Mouse (Mus musculus): ENCODE results near the gene Tnr. TPM values are rescaled to one million over a fixed set of nuclear protein-coding genes. Genes with fewer than 3 reads are reported as not detected.

Gene Tnr
- polyA plus RNA-seq, 1 experiment from 2014 or later = 0.14 TPM

DNA sequence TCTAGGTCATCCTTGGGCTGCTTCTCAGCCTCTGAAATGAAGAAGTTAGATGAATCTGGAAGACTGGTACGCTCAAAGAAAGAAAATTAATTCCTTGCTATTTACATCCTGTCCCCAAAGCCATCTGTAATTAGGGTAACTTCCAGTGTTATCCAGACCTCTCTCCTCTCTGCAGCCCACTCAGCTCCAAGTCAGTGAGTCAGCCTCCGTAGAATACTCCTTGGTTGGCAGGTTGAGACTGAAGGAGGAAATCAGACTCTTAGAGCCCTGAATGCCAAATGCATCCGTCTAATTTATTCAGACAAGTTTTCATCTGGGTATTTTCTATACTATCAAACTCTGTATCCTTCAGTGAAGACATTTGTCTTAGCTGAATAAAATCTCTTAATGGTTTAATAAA lies 255.9 kb downstream of the Tnr start:
- 83% methylated on average over 3 of the region's 3 CpGs for WGBS
- no peak overlapping the region for H3K4me2 ChIP-seq
- no peaks in the 10 kb centered on the region for H3K36me3 ChIP-seq
- no peak overlapping the region for H3K27ac ChIP-seq
- H3K4me3 ChIP-seq = no peak overlapping the region
- ATAC-seq (ENCODE audit: borderline replicate concordance, extremely low read depth, low FRiP score, low TSS enrichment) = no peak
- H3K27me3 ChIP-seq = no peaks in the 10 kb centered on the region
- H3K9ac ChIP-seq = no peak overlapping the region
- H3K9me3 ChIP-seq = no peaks in the 10 kb centered on the region
- no peaks in the 10 kb centered on the region for H3K4me1 ChIP-seq

DNA sequence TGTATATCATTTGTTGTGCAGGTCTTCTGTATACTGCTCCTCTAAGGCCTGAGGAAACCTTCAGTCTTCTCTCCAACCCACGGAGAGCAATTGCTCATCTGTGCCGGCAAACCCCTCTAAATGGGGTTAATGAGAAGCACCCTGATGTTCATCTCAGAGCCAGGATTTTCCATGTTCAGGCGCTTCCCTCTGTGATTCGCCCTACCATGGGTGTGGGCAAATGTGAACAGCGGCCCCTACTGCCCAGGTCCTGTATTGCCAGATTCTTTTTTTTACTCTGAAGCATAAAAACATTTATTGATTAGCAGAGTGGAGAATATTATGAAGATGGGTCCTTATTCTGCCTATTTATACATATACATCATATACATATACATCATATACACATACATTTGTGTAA lies 260.3 kb downstream of the Tnr start:
- no peak for ATAC-seq (ENCODE audit: borderline replicate concordance, extremely low read depth, low FRiP score, low TSS enrichment)
- no peak overlapping the region for H3K27ac ChIP-seq
- H3K36me3 ChIP-seq = no peaks in the 10 kb centered on the region
- WGBS = 31% methylated on average over 5 of the region's 5 CpGs
- no peaks in the 10 kb centered on the region for H3K27me3 ChIP-seq
- H3K9me3 ChIP-seq = no peaks in the 10 kb centered on the region
- H3K4me3 ChIP-seq = no peak overlapping the region
- H3K9ac ChIP-seq = no peak overlapping the region
- no peaks in the 10 kb centered on the region for H3K4me1 ChIP-seq
- H3K4me2 ChIP-seq = no peak overlapping the region

DNA sequence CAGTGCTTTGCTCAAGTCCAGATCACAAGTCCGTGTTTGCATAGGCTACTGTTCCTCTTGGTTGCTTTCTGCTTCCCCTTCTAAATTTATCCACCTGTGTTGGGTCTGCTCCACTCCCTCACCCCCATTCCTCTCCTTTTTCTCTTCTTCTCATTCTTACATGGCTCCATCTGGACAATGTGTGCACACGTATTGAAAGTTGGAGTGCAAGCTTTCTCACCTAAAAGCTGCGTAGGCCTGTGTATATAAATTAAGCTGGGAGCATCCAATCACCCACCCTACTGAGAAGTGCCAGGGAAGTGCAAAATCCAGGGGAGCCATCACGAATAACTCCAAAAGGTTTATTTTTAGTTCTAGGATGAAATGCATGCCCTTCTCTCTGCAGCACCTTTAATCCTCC lies 264.7 kb downstream of the Tnr start:
- Histone ChIP-seq H3K4me3 (no peak overlapping the region), H3K4me1 (no peaks in the 10 kb centered on the region), H3K27ac (no peak overlapping the region), H3K9ac (no peak overlapping the region), H3K36me3 (no peaks in the 10 kb centered on the region), H3K9me3 (no peaks in the 10 kb centered on the region), H3K27me3 (no peaks in the 10 kb centered on the region), H3K4me2 (no peak overlapping the region)
- ATAC-seq (ENCODE audit: borderline replicate concordance, extremely low read depth, low FRiP score, low TSS enrichment) = no peak
- WGBS = 69% methylated on average over 4 of the region's 4 CpGs

DNA sequence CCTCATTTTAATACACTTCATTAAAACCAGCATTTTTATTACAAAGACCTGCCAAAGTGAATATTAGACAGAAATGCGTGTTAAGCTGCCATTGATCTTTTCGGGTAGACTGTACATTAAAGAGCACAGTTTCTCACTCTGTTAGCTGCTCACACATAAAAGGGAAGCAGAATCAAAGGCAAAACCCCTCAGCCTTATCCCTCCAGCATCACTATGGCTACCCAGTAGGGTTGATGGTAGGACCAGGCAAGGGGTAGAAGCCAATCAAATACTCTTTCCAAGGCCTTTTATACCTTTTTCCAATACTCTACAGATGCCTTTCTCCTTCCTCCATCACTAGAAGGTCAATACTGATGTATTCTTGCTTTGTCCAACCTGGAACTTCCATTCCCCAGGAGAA lies 269.0 kb downstream of the Tnr start:
- 90% methylated on average over 2 of the region's 2 CpGs for WGBS
- no peaks in the 10 kb centered on the region for H3K9me3 ChIP-seq
- no peak for ATAC-seq (ENCODE audit: borderline replicate concordance, extremely low read depth, low FRiP score, low TSS enrichment)
- H3K27ac ChIP-seq = no peak overlapping the region
- no peaks in the 10 kb centered on the region for H3K4me1 ChIP-seq
- no peak overlapping the region for H3K9ac ChIP-seq
- no peaks in the 10 kb centered on the region for H3K36me3 ChIP-seq
- no peak overlapping the region for H3K4me2 ChIP-seq
- H3K4me3 ChIP-seq = no peak overlapping the region
- no peaks in the 10 kb centered on the region for H3K27me3 ChIP-seq

DNA sequence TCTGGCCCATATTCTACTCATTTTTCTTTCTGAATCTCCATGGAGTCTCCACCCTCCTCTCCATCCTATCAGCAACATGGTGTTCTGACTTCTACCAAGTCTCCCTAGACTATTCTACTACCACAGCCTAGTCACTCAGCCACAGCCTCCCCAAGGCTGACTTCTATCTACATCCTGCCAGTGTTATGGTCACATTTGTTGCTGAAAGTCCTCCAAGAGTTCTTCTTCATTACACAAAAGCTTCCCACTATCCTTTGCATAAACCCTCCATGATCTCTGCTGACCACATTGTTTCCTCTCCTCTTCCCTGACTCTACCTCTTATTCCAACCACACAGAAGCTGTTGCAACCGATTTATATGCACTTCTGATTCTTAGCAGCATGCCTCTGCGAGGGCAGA lies 272.5 kb downstream of the Tnr start:
- no peak overlapping the region for H3K27ac ChIP-seq
- no peak for ATAC-seq (ENCODE audit: borderline replicate concordance, extremely low read depth, low FRiP score, low TSS enrichment)
- WGBS = 75% methylated on average over 2 of the region's 2 CpGs
- no peak overlapping the region for H3K4me2 ChIP-seq
- no peak overlapping the region for H3K9ac ChIP-seq
- H3K36me3 ChIP-seq = no peaks in the 10 kb centered on the region
- no peaks in the 10 kb centered on the region for H3K9me3 ChIP-seq
- H3K4me3 ChIP-seq = no peak overlapping the region
- H3K4me1 ChIP-seq = no peaks in the 10 kb centered on the region
- H3K27me3 ChIP-seq = no peaks in the 10 kb centered on the region

DNA sequence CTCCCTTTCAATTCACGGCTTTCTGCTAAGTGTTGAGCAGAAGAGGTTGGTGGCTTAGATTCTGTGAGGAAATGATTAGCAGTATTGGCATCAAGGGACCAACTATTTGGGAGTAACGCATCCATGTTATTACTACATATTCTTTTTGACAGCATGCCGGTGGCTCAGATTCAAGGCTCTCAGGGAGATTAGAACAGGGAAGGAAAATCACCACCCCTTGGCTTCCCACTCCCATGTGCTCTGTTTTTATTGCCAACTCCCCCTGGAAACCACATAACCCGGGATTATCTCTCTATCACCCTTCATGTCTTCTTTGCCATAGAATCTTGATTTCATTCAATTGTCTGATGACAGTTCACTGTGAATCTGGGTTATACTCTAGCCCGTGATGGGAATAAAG lies 276.8 kb downstream of the Tnr start:
- no peaks in the 10 kb centered on the region for H3K9me3 ChIP-seq
- no peak overlapping the region for H3K4me3 ChIP-seq
- H3K27ac ChIP-seq = no peak overlapping the region

DNA sequence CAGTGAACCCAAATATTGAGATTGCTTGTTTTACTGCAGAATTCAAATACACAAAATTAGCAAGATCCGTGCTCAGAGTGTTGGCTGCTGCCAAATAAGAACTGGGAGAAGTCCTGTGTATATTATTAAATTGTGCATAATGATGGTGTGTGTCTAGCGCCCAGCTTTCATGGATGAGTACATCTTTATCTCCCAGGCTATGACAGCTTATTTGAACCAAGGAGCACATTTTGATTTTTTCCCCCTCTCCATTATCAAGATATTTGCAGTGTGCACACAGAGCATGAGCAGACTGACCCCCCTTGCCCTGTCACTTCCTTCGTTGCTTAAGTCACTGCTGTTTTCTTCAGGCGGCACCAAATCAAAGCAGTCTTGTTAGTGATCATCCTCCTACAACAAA lies 278.2 kb downstream of the Tnr start:
- no peak overlapping the region for H3K27ac ChIP-seq
- no peak for ATAC-seq (ENCODE audit: borderline replicate concordance, extremely low read depth, low FRiP score, low TSS enrichment)
- H3K9ac ChIP-seq = no peak overlapping the region
- H3K36me3 ChIP-seq = no peaks in the 10 kb centered on the region
- no peaks in the 10 kb centered on the region for H3K9me3 ChIP-seq
- WGBS = 55% methylated on average over 4 of the region's 4 CpGs
- H3K27me3 ChIP-seq = no peaks in the 10 kb centered on the region
- H3K4me2 ChIP-seq = no peak overlapping the region
- H3K4me3 ChIP-seq = no peak overlapping the region
- no peaks in the 10 kb centered on the region for H3K4me1 ChIP-seq

More for the DNA sequence above, 276.8 kb downstream of the Tnr start:
- Histone ChIP-seq H3K9ac (no peak overlapping the region), H3K27me3 (no peaks in the 10 kb centered on the region), H3K36me3 (no peaks in the 10 kb centered on the region), H3K4me1 (no peaks in the 10 kb centered on the region), H3K4me2 (no peak overlapping the region)
- no peak for ATAC-seq (ENCODE audit: borderline replicate concordance, extremely low read depth, low FRiP score, low TSS enrichment)
- 80% methylated on average over 5 of the region's 5 CpGs for WGBS

DNA sequence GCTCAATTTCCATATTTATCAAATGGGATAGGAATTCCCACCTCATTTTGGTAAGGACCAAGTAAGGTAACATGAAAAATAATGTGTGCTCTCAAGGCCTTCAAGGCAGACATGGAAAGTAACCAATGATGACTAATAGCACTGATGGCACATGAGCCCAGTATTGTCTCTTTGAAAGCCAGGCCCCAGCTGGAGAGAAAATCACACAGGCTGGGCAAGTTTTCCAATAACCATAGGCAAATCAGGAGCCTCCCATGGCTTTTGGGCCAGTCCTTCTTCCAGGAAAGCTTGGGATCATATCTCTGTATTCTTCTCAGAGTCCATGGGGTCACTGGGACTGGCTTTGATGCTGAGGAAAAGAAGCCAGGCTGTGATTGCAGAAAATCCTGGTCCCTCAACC lies 280.1 kb downstream of the Tnr start:
- no peaks in the 10 kb centered on the region for H3K4me1 ChIP-seq
- no peaks in the 10 kb centered on the region for H3K36me3 ChIP-seq
- no peak overlapping the region for H3K4me2 ChIP-seq
- no peak for ATAC-seq (ENCODE audit: borderline replicate concordance, extremely low read depth, low FRiP score, low TSS enrichment)
- no peaks in the 10 kb centered on the region for H3K27me3 ChIP-seq
- H3K9ac ChIP-seq = no peak overlapping the region
- no peak overlapping the region for H3K27ac ChIP-seq
- no peaks in the 10 kb centered on the region for H3K9me3 ChIP-seq
- H3K4me3 ChIP-seq = no peak overlapping the region

DNA sequence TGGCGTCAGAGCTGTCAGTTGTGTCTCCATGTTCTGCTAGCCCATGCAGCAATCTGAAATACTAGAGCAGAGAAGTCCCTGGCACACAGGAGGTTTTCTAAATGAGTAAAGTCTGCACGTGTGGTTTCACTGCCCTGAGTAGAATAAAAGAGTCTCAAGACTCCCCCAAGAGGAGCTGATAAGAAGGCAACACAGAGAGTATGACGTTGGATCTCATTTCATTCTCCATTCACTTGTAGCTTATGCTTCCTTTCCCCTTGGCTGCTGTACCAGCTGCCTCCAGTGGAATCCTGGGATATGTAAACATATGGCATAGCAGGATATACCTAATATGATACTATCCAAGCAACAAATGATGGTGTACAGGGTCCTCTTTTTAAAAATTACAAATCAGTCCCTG lies 285.9 kb downstream of the Tnr start:
- 39% methylated on average over 3 of the region's 3 CpGs for WGBS

DNA sequence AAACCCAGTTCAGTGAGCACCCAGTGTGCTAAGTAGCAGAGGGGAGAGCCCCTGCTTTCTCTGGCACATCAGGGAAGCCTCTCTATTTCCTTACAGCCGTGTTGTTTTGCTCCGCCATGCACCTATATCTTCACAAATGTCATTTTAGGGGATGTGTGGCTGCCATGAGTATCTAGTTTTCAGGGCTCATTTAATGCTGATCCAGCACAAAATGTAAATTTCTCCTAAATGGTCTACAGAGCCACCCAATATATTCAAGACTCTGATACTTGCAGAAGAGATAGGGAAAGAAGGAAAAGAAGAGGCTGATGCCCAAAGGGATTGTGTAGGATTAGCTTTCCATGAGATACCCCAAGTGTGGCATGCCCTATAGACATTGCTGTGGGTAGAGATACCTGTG lies 288.2 kb downstream of the Tnr start:
- H3K4me1 ChIP-seq = no peaks in the 10 kb centered on the region
- H3K27ac ChIP-seq = no peak overlapping the region
- H3K4me2 ChIP-seq = no peak overlapping the region
- no peaks in the 10 kb centered on the region for H3K36me3 ChIP-seq
- no peak for ATAC-seq (ENCODE audit: borderline replicate concordance, extremely low read depth, low FRiP score, low TSS enrichment)
- H3K9me3 ChIP-seq = no peaks in the 10 kb centered on the region
- H3K4me3 ChIP-seq = no peak overlapping the region
- H3K27me3 ChIP-seq = no peaks in the 10 kb centered on the region
- no peak overlapping the region for H3K9ac ChIP-seq
- WGBS = 75% methylated on average over 2 of the region's 2 CpGs

More for the DNA sequence above, 285.9 kb downstream of the Tnr start:
- Histone ChIP-seq H3K27ac (no peak overlapping the region), H3K9me3 (no peaks in the 10 kb centered on the region), H3K4me2 (no peak overlapping the region), H3K4me1 (no peaks in the 10 kb centered on the region), H3K9ac (no peak overlapping the region), H3K27me3 (no peaks in the 10 kb centered on the region), H3K36me3 (no peaks in the 10 kb centered on the region), H3K4me3 (no peak overlapping the region)
- ATAC-seq (ENCODE audit: borderline replicate concordance, extremely low read depth, low FRiP score, low TSS enrichment) = no peak

DNA sequence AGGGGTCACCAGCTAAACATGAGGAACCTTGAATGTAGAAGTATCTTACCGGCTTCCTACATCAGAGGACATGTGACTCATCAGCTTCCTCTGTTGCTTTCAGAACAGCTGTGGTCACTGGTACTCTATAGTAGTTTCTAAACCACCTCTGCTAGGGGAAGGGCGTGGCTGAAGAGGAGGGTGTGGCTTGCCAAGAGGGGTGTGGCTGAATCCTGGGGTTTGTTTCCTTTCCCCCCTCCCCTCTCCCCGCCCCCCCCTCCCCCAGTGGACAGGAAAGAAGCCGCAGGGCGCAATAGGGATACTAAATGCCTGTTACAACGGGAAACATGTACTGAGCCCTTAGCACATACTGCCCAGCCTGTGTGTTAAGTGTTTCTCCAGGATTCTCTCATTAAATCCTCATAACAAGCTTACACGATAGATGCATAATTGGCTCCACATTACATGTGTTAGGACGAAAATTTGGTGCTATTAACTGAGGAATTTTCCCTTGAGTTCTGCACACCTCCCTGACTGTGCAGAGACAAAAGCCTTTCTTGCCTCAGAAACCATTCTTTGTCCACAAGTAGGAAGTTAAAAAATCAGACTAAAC lies 289.3 kb downstream of the Tnr start:
- Histone ChIP-seq H3K4me3 (no peak overlapping the region), H3K36me3 (no peaks in the 10 kb centered on the region), H3K4me2 (peak overlapping the region; percentile 20), H3K9ac (no peak overlapping the region), H3K27me3 (no peaks in the 10 kb centered on the region), H3K9me3 (no peaks in the 10 kb centered on the region), H3K4me1 (no peaks in the 10 kb centered on the region), H3K27ac (no peak overlapping the region)
- peak; percentile 83; the same call in 1 of the 2 replicates for ATAC-seq (ENCODE audit: borderline replicate concordance, extremely low read depth, low FRiP score, low TSS enrichment)
- 12% methylated on average over 8 of the region's 8 CpGs for WGBS

DNA sequence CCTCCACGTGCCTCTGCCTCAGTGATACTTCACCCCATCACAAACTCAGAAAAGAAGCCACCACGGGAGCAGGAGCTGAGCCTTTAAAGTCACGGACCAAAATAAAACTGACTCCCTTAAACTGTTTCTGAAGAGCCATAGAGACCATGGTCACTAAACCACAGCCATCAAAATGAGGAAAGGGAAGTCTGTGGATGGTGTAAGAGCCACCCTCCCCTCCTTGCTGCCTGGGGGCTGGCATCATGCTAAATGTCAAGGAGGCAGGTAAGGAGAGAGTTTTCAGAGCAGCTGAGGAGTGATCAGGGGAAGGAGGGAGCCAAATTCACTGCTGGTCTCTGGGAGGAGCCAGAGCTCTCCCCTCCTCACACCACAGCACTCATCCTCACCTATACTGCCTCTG lies 290.8 kb downstream of the Tnr start:
- Histone ChIP-seq H3K9me3 (no peaks in the 10 kb centered on the region), H3K4me3 (no peak overlapping the region), H3K4me2 (no peak overlapping the region), H3K27ac (no peak overlapping the region), H3K9ac (no peak overlapping the region), H3K36me3 (no peaks in the 10 kb centered on the region), H3K27me3 (no peaks in the 10 kb centered on the region), H3K4me1 (no peaks in the 10 kb centered on the region)
- ATAC-seq (ENCODE audit: borderline replicate concordance, extremely low read depth, low FRiP score, low TSS enrichment) = no peak
- WGBS = 49% methylated on average over 3 of the region's 3 CpGs

All from lung, embryonic 15.5 days (tissue).